Mouse (Mus musculus) lung, postnatal 25 days (tissue): Measurements from ENCODE around the gene Nkain4.

Experiments
- DNase-seq: peaks from one replicate; pipeline ENCODE4 v3.0.0; 2022; ENCODE audit warnings: low spot score

Gene Nkain4

DNA sequence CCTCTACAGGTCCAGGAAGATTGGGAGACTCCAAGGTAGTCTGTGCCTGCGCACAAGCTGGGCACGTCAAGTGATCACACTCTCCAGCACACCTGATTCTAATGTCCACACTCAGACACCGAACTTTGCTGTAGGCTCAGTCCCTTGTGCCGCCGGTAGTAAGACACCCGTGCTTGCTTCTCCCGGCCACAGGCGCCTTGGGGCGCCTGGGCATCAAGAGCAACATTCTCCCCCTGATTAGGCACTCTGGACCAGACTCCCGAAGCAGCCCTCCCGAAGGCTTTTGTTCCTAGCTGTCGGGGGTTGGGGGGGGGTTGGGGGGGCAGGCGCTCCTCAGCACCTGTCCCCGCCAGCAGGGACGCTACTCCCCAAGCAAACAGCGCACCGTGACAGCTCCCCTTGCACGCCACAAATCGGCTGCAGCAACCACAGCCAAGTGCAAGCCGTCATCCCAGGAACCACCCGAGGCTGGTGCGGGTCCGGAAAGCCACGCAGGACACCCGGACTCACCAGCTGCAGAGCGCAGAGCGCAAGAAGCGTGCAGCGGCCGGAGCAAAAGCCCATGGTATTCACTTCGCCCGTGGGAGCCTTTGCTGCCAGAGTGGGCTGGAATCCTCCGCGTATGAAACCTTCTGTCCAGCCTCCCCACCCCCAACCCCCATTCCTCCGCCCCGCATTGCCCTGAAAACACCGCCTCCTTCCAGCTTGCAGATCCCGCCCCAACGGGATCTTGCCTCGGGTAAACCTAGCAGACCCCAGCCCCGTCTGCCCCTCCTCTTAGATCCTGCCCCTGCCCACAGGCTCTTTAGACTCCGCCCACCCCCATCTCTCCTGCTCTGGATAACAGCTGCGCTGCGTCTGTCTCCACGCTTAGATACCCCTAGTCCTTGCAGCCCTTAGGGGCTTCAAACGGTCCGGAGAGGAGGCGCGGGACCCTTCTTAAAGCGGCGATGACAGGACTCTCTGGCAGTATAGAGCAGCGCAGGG lies at the start of gene Nkain4:
Nkain4 (minus strand) TSS at position 639 of the 987 bp plus-strand sequence.
- peak; percentile 45 for DNase-seq

DNA sequence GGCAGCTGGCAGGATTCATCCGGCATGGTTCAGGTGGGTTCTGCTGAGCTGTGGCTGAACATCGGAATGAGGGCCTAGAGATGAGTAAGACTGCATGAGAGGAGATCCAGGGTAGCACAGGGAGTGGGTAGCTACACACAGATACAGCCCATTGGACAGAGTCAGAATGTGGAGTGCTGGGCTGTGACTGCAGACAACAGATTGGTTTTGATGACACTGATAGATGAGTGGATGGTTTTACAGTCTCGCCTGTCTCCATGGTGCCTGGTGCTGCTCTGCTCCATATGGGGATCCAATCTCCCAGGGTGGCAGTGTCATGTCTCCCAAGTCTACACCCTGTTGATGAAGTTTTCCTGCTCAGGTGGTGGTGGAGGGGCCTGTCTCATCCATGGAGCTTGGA lies 42.4 kb upstream of the Nkain4 start:
- no peak for DNase-seq

DNA sequence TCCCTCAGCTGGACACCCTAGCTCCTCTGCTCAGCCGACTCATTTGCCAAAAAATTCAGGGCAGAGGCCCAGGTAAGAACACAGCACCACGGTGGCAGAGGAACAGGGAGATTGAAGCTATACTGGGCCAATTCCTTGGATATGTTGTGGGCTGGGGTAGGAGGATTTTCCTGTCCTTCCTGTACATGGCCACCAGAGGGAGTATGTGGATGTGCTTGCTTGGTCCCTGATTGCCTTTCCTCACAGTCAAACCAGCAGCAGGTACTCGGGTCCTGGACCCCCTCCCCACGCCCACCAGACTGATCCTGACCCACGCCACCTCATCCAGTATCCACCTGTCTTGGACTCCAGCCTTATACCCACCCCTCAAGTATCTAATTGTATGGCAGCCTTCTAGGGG lies 41.9 kb upstream of the Nkain4 start:
- peak; percentile 21 for DNase-seq

DNA sequence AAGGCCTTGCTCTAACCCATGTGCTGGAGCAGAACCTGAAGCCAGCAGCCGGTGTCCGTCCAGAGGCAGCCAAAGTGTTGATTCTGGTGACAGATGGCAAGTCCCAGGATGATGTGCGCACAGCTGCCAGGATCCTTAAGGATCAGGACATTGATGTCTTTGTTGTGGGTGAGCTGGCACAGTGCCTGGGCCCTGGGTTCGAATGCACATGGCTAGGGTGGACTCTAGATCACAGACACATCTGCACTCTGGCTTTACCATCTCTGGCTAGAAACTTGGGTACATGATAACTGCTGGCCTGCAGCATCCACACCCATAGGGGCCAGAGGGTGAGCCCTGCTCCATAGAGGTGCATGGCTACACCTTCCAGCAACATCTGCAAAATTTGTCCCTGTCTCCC lies 41.0 kb upstream of the Nkain4 start:
- DNase-seq = no peak

DNA sequence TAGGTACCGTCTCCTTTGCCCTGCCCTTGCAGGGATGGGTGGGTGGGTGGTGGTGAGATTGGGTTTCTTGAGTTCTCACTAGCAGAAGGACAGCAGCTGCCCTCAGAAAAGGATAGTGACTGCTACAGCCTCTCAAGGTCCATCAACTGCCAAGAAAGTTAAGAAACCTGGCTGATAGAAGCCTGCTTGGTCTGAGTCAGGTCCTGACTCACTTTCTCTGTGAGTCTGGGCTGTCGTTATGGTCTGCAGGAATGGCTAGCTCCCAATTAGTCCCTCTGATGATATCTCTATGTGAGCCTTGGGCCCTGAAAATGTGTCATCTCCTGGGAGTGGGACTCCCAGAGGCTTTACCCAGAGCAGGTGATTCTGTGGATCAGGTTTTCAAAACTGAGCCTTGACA lies 39.9 kb upstream of the Nkain4 start:
- no peak for DNase-seq

DNA sequence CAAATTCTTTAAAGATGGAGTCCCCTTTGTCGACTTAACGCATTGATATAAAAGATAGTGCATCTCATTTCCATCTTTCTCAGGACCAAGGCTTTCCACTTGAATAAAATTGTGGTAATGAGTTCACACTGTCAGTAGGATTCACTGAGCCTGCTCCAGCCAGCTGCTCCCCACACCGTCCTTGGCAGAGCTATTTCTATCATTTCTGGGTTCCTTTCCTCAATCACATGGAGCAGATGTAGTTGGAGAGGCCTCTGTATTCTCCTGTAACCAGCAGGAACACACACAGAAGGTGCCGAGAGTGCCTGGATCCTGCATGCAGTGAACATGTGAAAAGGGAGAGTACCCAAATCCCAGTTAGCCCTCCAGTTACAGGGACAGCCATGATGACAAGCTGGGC lies 35.8 kb upstream of the Nkain4 start:
- DNase-seq = no peak

DNA sequence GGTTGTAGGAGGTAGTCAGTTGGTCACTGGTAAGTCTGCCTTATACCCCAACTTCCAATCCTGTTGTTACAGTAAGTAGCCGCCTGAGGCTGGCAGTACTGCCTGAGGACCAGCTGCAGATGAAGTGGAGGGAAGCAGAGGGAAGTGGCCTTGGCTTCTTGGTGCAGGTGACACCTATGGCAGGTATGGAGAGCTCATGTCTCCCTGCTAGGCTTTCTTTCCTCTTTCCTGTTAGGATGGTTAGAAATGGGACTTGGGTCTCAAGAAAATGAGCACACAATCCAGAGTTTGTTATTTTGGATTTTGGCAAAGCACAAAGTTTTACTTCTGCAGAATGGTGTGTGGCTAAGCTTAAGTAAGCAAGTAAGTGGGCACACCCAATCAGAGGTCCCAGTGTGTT lies 34.4 kb upstream of the Nkain4 start:
- DNase-seq = no peak

DNA sequence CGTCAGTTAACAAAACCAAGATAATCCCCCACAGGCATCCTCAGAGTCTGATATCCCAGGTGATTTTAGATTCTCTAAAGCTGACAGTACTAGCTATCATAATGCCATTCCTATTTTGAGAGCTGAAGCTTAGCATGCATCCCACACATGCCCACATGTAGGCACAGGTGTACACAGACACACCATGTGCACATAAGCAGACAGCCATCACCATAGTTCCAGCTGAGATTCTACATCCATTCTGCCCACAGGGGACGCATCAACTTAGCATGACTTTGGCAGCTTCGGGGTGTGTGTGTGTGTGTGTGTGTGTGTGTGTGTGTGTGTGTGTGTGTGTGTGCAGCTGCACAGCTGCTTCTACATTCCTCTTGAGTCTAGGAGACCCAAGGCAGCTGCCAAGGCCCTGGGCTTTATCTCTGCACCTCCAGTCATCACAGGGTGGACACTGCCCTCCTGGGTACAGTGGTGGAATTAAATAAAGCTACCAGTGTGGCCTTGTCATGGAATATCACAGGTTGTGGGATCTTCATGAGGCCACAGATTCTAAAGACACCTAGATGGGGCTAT lies 33.9 kb upstream of the Nkain4 start:
- no peak for DNase-seq

DNA sequence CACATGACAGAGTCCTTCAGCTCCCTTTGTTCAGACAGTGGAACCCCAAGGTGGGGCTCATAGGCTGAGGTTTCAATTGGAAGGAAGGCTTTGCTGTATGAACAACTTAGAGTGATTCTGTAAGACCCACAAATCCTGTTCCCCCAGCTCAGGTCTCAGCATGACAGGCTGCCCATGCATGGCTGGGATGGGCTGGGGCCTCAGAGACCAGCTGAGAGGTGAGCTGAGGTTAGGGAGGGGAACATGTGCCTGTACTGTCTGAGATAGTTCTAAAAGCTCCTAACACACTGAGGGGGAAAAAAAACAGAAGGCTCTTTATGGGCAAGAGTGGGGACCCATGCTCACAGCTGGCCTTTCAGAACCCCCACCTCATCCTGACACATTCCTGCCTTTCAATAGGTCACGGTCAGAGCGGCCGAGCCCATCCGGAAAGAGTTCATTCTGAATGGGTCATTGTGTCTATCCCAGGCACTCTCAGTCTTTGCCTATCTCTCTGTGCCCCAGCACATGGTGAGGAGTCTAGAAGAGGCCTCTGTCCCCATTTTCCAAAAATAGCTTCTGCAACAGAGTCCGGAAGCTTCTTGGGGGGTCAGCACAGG lies 33.0 kb upstream of the Nkain4 start:
- DNase-seq = no peak

DNA sequence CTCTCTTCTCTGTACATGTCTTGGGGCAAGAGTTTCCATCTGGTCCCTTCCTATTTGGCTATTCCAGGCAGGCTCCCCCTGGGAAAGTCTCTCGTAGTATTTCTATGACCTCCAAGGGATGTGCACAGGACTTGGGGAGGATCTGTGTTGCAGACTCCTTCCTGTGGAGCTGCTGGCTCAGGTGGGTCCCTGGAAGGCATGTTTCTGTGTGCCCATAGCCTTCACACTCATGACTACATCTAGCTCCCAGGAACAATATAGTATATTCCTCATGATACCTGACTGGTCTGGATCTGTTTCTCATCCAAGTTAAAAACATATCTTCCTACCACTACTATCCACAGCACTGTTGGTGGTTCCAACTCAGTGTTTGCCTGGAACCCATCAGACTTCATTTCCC lies 32.5 kb upstream of the Nkain4 start:
- no peak for DNase-seq

DNA sequence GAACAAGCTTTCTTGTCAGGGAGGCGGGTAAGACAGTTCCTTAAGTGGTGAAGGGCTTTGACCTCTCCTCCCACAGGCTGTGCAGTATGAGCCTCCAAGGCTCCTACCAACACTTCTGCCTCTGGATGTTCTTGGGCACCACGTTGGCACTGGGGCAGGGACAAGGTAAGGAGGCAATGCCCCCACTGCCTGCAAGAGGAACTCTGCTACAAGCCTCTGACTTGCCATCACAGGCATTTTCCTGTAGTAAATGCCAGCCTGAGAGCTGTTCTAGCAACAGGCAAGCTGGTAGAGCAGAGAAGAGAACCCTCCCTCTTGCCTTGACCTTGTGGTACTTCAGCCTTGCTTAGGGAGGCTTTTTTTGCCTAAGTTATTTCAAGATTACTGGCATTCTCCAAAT lies 31.9 kb upstream of the Nkain4 start, which contains the start of gene Col20a1:
Col20a1 (plus strand) TSS at position 87 of the 400 bp plus-strand sequence.
- no peak for DNase-seq

DNA sequence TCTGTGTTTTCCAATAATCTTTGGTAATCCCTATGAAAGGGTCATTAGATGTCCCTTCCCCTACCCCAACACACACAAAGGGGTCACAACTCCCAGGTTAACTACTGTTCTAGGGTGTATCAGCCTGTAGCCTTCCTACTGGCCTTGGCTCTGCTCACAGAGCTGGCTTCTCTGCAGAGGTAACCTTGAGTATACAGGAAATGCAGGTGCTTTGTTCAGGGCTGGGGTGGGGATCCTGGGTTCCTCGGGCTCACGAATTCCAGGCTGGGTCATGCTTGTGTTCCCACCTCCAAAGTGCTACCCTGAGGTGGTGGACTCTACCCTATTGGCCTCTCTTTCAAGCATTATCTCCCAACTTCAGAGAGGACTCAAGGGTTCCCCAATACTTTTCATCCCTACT lies 31.1 kb upstream of the Nkain4 start:
- DNase-seq = no peak

DNA sequence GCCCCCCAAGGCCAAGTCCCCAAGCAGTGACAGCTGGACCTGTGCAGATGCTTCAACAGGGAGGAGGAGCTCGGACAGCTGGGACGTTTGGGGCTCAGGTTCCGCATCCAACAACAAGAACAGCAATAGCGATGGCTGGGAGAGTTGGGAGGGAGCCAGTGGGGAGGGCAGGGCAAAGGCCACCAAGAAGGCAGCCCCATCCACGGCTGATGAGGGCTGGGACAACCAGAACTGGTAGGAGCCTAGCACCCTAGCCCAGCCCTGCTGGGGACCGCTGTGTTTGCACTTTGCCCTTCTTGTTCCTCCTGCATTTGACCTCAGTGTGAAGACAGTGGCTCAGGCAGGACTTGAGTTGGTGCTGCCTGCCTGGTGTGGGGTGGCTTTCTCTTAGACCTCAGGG lies 26.6 kb upstream of the Nkain4 start:
- no peak for DNase-seq

DNA sequence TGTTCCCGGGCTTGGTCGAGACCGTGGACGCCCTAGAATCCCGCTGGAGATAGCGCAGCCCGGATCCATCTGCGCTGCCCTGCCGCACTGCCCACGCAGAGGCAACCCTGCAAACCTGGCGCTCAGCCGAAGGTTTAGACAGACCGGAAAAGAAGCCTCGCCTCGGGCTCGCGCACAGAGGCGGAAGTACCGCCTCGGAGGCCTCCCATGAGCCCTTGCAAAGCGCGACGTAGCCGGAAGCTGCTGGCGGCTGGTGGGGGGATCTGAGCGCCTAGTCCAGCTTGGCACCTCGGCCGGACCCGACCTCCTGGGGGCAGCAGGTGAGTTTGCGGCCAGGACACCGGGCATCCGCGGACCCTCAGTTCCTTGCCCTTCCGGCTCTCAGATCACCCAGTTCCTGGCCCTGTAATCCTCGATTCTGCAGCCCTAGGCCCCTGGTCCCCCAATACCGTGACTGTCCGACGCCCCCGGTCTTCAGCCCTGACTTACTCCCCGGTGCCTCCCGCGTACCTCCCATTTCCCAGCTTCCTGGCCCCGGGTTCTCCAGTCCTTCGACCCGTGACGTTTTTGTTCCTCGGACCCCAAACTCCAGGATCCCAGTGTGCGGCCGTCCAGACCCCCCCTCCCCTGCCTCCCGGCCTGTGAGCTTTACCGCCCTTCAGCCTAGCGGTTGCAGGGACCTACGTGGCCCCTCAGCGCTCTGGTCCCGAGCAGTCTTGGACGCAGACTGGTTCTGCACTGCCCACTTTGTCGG lies 12.7 kb upstream of the Nkain4 start, which contains the start of gene Arfgap1:
Arfgap1 (plus strand) TSS at position 216 of the 754 bp plus-strand sequence.
- DNase-seq = peak; percentile 93

DNA sequence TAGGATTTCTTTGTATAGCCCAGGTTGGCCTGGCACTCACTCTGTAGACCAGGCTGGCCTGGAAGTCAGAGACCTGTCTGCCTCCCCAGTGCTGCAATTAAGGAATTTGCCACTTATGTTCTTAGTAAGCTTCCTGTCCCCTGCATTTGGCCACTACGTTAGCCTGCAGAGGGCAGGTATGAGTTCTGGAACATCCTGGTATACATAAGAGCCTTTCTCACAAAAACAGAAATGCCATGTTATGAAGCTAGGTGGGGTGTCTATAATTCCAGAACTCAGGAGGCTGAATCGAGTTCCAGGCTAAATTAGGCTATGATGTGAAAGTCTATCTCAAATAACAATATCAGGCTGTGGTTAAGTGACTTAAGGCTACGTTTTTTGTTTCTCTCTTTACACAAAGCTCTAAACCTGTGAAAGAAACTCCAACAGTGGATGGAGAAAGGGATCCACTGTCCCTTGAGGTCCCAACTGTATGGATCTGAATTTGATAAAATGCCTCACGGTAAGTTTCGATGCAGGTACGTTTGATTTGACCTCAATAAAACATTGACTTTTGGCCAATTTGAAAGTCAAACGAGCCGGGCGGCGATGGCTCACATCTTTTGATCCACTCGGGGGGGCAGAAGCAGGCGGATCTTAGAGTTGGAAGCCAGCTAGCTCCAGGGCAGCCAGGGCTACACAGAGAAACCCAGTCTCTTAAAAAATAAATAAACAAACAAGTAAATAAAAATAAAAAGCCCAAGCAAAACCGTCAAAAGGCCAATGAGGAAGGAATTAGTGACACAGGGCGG lies 11.8 kb upstream of the Nkain4 start:
- DNase-seq = no peak

DNA sequence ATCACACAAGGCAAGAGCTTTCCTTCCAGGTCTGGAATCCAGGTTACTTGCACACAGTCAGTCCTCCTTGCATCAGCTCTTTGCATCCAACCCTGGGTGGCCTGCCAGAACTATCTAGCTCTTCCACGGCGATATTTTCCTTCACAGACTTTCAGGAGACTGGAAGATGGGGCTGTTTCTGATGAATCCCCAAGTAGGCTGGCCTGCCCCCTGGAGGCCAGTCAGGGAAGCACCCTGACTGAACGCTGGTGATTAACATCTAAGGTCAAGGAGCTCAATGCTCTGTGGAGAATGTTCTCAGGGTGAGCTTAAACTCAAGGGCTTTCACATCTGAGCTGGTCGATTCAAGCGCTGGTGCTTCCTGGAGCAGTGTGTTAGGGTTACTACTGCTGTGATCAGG lies 9.5 kb upstream of the Nkain4 start:
- DNase-seq = peak; percentile 77

DNA sequence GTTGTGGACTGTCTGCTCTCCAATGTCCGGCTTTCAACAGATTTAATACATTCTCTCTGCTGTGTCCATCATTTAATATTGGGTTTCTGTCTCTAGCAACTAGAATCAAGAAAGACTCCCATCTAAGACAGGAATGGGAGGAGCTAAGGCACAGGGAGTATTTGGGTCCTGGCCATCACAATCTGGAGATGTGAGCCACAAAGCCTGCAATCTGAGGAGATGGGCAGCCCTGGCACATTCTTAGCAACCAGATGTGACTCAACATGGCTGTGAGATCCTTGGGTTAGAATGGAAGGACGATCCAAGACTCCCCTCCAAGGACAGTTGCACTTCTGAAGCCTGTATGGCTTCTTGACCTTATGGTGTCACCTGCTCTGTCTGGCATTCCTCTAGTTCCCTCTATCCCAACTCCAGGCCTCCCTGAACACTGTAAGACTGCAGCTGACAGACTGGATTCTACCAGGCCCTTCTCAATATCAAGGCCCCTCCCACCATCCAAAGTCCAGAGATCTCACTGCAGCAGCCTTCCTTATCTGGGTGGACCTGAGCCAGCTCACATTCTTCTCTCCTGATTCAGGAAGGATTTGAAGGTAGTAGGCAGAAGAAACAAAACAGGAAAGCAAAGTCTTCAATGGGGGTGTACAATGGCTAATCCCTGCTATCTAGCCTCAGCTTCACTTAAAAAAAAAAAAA lies 8.3 kb upstream of the Nkain4 start:
- peak; percentile 32 for DNase-seq

DNA sequence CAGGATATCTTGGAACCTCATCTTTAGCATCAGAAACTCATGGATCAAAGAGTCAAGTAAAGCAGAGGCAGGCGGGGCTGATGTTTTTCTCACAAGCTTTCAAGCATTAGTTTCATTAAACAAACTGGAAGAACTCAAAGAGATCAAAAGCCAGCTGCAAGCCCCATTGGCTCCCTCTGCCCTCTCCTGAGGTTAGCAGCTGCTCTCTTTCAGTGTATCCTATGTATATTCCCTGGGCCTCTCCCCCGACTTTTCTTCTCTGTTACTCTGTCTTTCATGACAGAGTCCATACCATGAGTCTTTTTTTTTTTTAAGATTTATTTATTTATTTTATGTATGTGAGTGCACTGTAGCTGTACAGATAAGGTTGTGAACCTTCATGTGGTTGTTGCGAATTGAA lies 5.7 kb upstream of the Nkain4 start:
- no peak for DNase-seq

DNA sequence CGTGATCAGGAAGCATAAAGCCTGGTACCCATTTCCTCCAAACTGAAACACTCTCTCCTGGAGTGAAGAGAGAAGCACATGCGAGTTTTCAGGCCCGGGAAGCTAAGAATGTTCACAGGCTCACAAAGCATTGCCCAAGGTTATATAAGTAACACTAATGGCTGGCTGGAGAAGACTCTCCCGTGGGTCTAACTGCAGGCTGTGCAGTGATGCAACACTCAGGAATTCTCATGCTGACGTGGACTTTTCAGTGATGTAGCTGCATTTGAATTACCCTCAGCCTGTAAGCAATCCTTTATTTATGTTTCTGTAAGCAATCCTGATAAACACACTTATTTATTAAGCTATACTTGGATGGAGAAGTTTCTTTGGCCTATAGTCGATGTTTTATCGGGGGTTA lies 5.1 kb upstream of the Nkain4 start:
- DNase-seq = no peak

DNA sequence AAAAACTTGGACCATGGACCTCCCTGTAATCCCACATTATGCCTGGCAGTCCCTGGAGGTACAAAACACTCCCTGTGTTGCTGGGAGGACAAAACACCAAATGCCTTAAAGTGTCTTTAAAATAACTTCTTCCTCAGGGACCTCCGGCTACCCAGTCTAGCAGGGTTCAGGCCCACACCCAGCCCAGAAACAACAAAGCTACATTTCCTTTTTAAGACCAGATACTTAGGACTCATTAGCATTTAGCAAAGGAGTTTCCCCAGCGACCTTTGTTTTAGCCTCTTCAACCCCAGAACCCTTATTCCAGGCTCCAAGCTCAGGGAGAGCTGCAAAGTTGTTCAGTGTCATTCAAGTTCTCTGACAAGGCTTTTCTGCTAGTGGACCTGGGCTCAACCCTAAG lies 861 bp downstream of the Nkain4 start:
- DNase-seq = no peak

DNA sequence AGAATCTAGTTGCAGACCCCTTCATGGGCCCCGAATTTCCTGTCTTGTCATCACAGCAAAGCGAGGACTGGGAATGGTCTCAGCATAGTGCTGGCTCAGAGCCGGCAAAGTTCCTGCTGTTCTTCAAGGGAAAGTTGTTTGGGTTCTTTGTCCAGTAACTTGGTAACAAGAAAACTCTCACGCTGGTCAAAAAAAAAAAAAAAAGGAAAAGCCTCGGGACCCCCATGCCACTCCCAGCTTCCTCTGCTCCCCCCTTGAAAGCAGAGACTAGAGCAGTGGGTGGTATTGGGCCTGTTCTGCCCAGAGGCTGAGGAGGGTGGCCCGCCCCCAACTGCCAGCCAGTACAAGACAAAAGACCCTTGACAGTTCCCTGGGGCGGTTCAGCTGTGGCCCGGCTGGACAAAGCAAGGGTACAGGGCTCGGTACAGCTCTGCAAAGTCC lies 1.7 kb downstream of the Nkain4 start:
- DNase-seq = no peak
